Mouse (Mus musculus) cortical plate, adult 2 months (tissue): Measurements from ENCODE around the gene Lrrc3.

ENCODE experiments used
- CTCF ChIP-seq: fragments of 200-500 bp; IDR thresholded peaks from 2 replicates; pipeline ENCODE4 v1.5.1; 2011; ENCODE audit warnings: mild to moderate bottlenecking, control low read depth, low read length; ENCODE audit not compliant: insufficient read depth; ENCODE audit errors: extremely low read depth
- POLR2A ChIP-seq: fragments of 200-500 bp; IDR thresholded peaks from 2 replicates; pipeline ENCODE4 v1.6.1; 2011; ENCODE audit warnings: mild to moderate bottlenecking, low read length, control low read depth; ENCODE audit not compliant: insufficient read depth; ENCODE audit errors: extremely low read depth

- no peak for TF ChIP-seq POLR2A
- TF ChIP-seq CTCF: no peak
Measured at GRCm38 (mm10) chr10:77869651-77870050, 32.7 kb downstream of the Lrrc3 start.
